8 mouse cellular contexts compared by ENCODE assay signal in genomic region chr12:106174070-106174980, GRCm38 (mm10).
DNase-seq lines count a peak whose midpoint lies in the region; ATAC-seq lines count a peak whose summit lies in the region.

No protein-coding gene starts in this region.

- DNase-seq in kidney, postnatal 4 days: peak; percentile 22 to 24
- no peak for DNase-seq in kidney, adult 18-20 months
- peak; percentile 78 for DNase-seq in R1 (ENCODE audit: low read depth, low spot score)
- peak; percentile 57 for DNase-seq in neural tube, embryonic 10.5 days (ENCODE audit: extremely low spot score, low spot score)
- DNase-seq in gastrocnemius, adult 8-10 months (ENCODE audit: low spot score in 2 of 2): no peak

- H3K4me3 ChIP-seq in embryonic facial prominence, embryonic 12.5 days: peak overlapping the region; percentile 43
- H3K4me3 ChIP-seq in intestine, embryonic 15.5 days (replicated peaks): peak overlapping the region; percentile 42

- H3K4me2 ChIP-seq in embryonic facial prominence, embryonic 12.5 days (replicated peaks): peak overlapping the region; percentile 81
- peak overlapping the region; percentile 92 for H3K4me2 ChIP-seq in intestine, embryonic 15.5 days (replicated peaks)

- peak overlapping the region; percentile 44 for H3K9ac ChIP-seq in embryonic facial prominence, embryonic 12.5 days
- no peak overlapping the region for H3K9ac ChIP-seq in intestine, embryonic 15.5 days

- no peaks in the 10 kb centered on the region for H3K36me3 ChIP-seq in embryonic facial prominence, embryonic 12.5 days
- H3K36me3 ChIP-seq in intestine, embryonic 15.5 days: no peaks in the 10 kb centered on the region

- WGBS in embryonic facial prominence, embryonic 12.5 days: 0% methylated on average over 39 of the region's 39 CpGs
- WGBS in intestine, embryonic 15.5 days: under 1% methylated on average over 39 of the region's 39 CpGs

- H3K9me3 ChIP-seq in embryonic facial prominence, embryonic 12.5 days: no peaks in the 10 kb centered on the region
- H3K9me3 ChIP-seq in intestine, embryonic 15.5 days: no peaks in the 10 kb centered on the region

- no peak for ATAC-seq in embryonic facial prominence, embryonic 12.5 days (ENCODE audit: insufficient number of reproducible peaks, insufficient read depth, low FRiP score, low TSS enrichment)
- ATAC-seq in intestine, embryonic 15.5 days: peak; percentile 75
- no peak for ATAC-seq in megakaryocyte-erythroid progenitor cell, adult 5-6 weeks (replicated peaks; ENCODE audit: low FRiP score, low TSS enrichment, poor library complexity, severe bottlenecking)

- no peak overlapping the region for H3K27ac ChIP-seq in embryonic facial prominence, embryonic 12.5 days
- H3K27ac ChIP-seq in intestine, embryonic 15.5 days: no peak overlapping the region

- peaks cover 15% of the 10 kb centered on the region for H3K4me1 ChIP-seq in embryonic facial prominence, embryonic 12.5 days
- H3K4me1 ChIP-seq in intestine, embryonic 15.5 days (replicated peaks): peaks cover 7% of the 10 kb centered on the region; the same call in 1 of the 2 replicates

- peaks cover 48% of the 10 kb centered on the region for H3K27me3 ChIP-seq in embryonic facial prominence, embryonic 12.5 days
- peaks cover 18% of the 10 kb centered on the region for H3K27me3 ChIP-seq in intestine, embryonic 15.5 days (replicated peaks)

Comparison
In these comparisons a context has a peak if more than half of its experiments do, and no peak if none do; other contexts are left out.
1. DNase-seq: peak in kidney, postnatal 4 days (2 of 2), R1 (single experiment) and neural tube, embryonic 10.5 days (single experiment); none in kidney, adult 18-20 months (single experiment) and gastrocnemius, adult 8-10 months (0 of 2).